Mouse (Mus musculus) cerebellum, postnatal 36 days (tissue): Measurements from ENCODE around the gene Hhatl.

Source experiments
- DNase-seq, 2 experiments: peaks; one replicate each; pipeline ENCODE4 v3.0.0; 2021 to 2022; ENCODE audit warnings: mixed read lengths in 2 of 2

Hhatl gene

GRCm38 (mm10) chr9:121757835-121758814 is 34.2 kb downstream of the Hhatl start:
- no peak for DNase-seq

GRCm38 (mm10) chr9:121757432-121757831 is 34.9 kb downstream of the Hhatl start:
- no peak for DNase-seq

GRCm38 (mm10) chr9:121756785-121757184 is 35.5 kb downstream of the Hhatl start:
- no peak for DNase-seq

- DNase-seq, result no peak
These were observed 37.7 kb downstream of the Hhatl start for GRCm38 (mm10) chr9:121754624-121755023.

- DNase-seq, result no peak
These were observed 39.5 kb downstream of the Hhatl start for GRCm38 (mm10) chr9:121752774-121753173.

GRCm38 (mm10) chr9:121744051-121744450 is 48.3 kb downstream of the Hhatl start:
- no peak for DNase-seq

- DNase-seq, result no peak
These were observed 51.1 kb downstream of the Hhatl start for GRCm38 (mm10) chr9:121741168-121741567.

- DNase-seq, result no peak
These were observed 51.8 kb downstream of the Hhatl start for GRCm38 (mm10) chr9:121740490-121740889.
